Mouse (Mus musculus) frontal cortex, adult 2 months (tissue): ENCODE results near the gene Vmn1r66. TPM values are rescaled to one million over a fixed set of nuclear protein-coding genes. Genes with fewer than 3 reads are reported as not detected.
"Not testable (repeated sequence)": the region's sequence is repeated elsewhere in the genome, so short reads cannot be mapped to it uniquely, and the experiment has no call there.

Source experiments
- DNase-seq, 2 experiments: peaks; one replicate each; pipeline ENCODE4 v3.0.0; 2022; ENCODE audit warnings: low spot score in 1 of 2; ENCODE audit errors: extremely low spot score in 1 of 2
- polyA plus RNA-seq: library from polyadenylated mRNA; depleted of rRNA; stranded (reverse); fragments of >200 nt; gene quantifications from 2 replicates; pipeline ENCODE4 v1.2.3, GENCODE M21; 2012; rRNA removed

Vmn1r66 gene
- polyA plus RNA-seq = not detected in 2 replicates

DNA sequence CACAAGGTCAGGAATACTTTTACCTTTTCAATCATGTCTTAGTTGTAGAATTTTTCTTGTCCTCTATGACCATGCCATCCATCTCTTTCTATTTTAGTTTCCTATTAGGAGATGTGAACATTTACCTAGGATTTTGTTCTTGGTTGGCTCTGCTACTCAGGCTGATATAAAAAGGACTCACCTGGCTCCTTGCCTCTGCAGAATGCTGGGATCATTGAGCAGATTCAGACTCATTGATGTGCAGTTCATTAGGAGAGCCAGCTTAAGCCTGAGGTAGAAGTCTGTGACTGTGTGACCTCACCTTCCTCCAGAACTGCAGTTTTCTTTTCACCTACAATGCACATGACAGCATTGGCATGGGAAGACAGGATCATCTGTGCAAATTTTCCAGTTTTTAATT is at the start of gene Vmn1r66:
Vmn1r66 (minus strand) TSS at position 101 of the 400 bp plus-strand sequence.
- DNase-seq = no peak

GRCm38 (mm10) chr7:10325462-10325861 is 47.7 kb upstream of the Vmn1r66 start:
- DNase-seq = not testable (repeated sequence)

DNA sequence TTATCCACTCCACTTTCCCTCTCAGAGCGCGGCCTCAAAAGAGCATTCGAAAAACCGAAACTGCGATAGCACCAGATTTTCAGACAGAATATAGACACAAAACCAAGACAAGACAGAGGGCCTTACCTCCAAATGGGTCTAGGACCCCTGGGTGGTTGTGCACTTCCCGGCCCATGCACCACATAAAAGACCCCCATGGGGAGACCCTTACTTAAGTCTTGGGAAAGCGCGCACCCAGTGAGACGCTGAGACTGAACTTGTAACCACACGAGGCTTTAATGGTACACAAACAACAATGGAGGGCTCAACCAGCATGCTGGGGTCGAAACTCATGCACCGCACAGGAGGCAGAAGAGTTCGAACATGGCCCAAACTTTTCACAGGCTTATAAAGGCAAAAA is 25.7 kb downstream of the Vmn1r66 start:
- no peak for DNase-seq

GRCm38 (mm10) chr7:10249146-10249545 is 28.7 kb downstream of the Vmn1r66 start:
- DNase-seq = no peak

Other genes with a start within 250 kb of the Vmn1r66 start
- gene Vmn2r50, start 224.7 kb downstream of the Vmn1r66 start, polyA plus RNA-seq = not detected in 2 replicates
- not detected in 2 replicates for gene Vmn2r51, start 172.3 kb downstream of the Vmn1r66 start, polyA plus RNA-seq
- not detected in 2 replicates for gene Vmn2r52, start 101.4 kb downstream of the Vmn1r66 start, polyA plus RNA-seq
- not detected in 2 replicates for gene Vmn1r67, start 165.3 kb upstream of the Vmn1r66 start, polyA plus RNA-seq
- 7.6 and 9.1 TPM in 2 replicates for gene Zik1, start 217.4 kb upstream of the Vmn1r66 start, polyA plus RNA-seq